Mouse (Mus musculus) liver, postnatal 0 days (tissue): Measurements from ENCODE around the gene Stk4. TPM values are rescaled to one million over a fixed set of nuclear protein-coding genes. Genes with fewer than 3 reads are reported as not detected.

Experiments used
- ATAC-seq: fragments of 200-750 bp; cut with Nextera tagmentation; 2 replicates; pipeline ENCODE4 v1.8.0; 2017; ENCODE audit warnings: mild to moderate bottlenecking, moderate library complexity
- DNase-seq: peaks from one replicate; pipeline ENCODE4 v3.0.0-alpha.2; 2016
- H3K27ac ChIP-seq: fragments of 300-500 bp; sonication (generic); 2 replicates; pipeline ENCODE4 v1.5.1; 2014; ENCODE audit warnings: antibody characterized with exemption, moderate library complexity, mild to moderate bottlenecking, low read depth
- H3K27me3 ChIP-seq: fragments of 300-500 bp; sonication (generic); 2 replicates; pipeline ENCODE4 v1.6.1; 2014; ENCODE audit warnings: low read length, control low read depth, mixed read lengths; ENCODE audit not compliant: insufficient read depth
- H3K36me3 ChIP-seq: fragments of 300-500 bp; sonication (generic); replicated peaks from 2 replicates; pipeline ENCODE4 v1.6.1; 2014; ENCODE audit warnings: mild to moderate bottlenecking, control low read depth, low read length, moderate library complexity, mixed read lengths; ENCODE audit not compliant: insufficient read depth
- H3K4me1 ChIP-seq: fragments of 300-500 bp; sonication (generic); 2 replicates; pipeline ENCODE4 v1.6.1; 2014; ENCODE audit warnings: antibody characterized with exemption, mild to moderate bottlenecking, control low read depth; ENCODE audit not compliant: insufficient read depth
- H3K4me2 ChIP-seq: fragments of 300-500 bp; sonication (generic); 2 replicates; pipeline ENCODE4 v1.6.1; 2014; ENCODE audit warnings: low read depth, mild to moderate bottlenecking, low read length, moderate library complexity, mixed read lengths
- H3K4me3 ChIP-seq: fragments of 300-500 bp; sonication (generic); 2 replicates; pipeline ENCODE4 v1.5.1; 2014; ENCODE audit warnings: low read depth, low read length
- H3K9ac ChIP-seq: fragments of 300-500 bp; sonication (generic); replicated peaks from 2 replicates; pipeline ENCODE4 v1.6.1; 2014; ENCODE audit warnings: mild to moderate bottlenecking, moderate library complexity
- H3K9me3 ChIP-seq: fragments of 300-500 bp; sonication (generic); 2 replicates; pipeline ENCODE4 v1.6.1; 2016; ENCODE audit warnings: mild to moderate bottlenecking, control low read depth, low read length, mixed read lengths
- CTCF ChIP-seq: sonication (generic); IDR thresholded peaks from 2 replicates; pipeline ENCODE4 v1.5.1; 2016; ENCODE audit warnings: antibody characterized with exemption, low read depth
- EP300 ChIP-seq: IDR thresholded peaks from 2 replicates; pipeline ENCODE4 v1.6.1; 2016; ENCODE audit warnings: antibody characterized with exemption, low read depth, mild to moderate bottlenecking
- WGBS: fragments of 180-500 bp; shearing (Covaris S2); extraction: QIAGEN DNeasy Blood & Tissue Kit; methylation state at CpG from one replicate; pipeline ENCODE4 v1.1.7; 2014; ENCODE audit not compliant: insufficient replicate concordance; 5-methylcytosine and 5-hydroxymethylcytosine counted together
- polyA plus RNA-seq: library from polyadenylated mRNA; unstranded; fragments of >200 nt; fragmentation: Nextera tagmentation; extraction: Ambion mirVana; gene quantifications from 2 replicates; pipeline ENCODE4 v1.2.1, GENCODE M21; 2015

The Stk4 gene
- polyA plus RNA-seq, 1 experiment from 2014 or later, result 10.8 TPM

DNA sequence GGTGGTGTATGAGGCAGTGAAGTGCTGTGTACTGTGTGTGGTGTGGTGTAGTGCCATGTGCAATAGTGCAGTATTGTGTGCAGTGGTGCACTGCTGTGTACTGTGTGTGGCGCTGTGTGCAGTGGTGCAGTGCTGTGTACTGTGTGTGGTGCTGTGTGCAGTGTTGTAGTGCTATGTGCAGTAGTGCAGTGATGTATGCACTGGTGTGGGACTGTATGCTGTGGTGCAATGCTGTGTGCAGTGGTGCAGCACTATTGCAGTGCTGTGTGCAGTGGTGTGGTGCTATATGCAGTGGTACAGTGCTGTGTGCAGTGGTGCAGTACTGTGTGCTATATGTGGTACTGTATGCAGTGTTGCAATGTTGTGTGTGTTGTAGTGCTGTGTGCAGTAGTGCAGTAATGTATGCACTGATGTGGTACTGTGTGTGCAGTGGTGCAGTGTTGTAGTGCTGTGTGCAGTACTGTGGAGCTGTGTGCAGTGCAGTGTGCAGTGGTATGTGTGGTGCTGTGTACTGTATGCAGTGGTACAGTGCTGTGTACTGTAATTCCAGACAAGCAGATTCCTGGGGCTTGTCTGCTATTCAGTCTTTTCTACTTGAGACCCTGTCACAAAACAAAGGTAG is 31.6 kb upstream of the Stk4 start:
- Histone ChIP-seq H3K4me2 (no peak overlapping the region), H3K4me3 (no peak overlapping the region), H3K9me3 (no peaks in the 10 kb centered on the region), H3K9ac (no peak overlapping the region), H3K27me3 (no peaks in the 10 kb centered on the region), H3K4me1 (no peaks in the 10 kb centered on the region), H3K27ac (no peak overlapping the region), H3K36me3 (no peaks in the 10 kb centered on the region)
- 82% methylated on average over 1 of the region's 1 CpGs for WGBS
- DNase-seq, result no peak
- TF ChIP-seq CTCF (no peak), EP300 (no peak)
- ATAC-seq, result no peak

DNA sequence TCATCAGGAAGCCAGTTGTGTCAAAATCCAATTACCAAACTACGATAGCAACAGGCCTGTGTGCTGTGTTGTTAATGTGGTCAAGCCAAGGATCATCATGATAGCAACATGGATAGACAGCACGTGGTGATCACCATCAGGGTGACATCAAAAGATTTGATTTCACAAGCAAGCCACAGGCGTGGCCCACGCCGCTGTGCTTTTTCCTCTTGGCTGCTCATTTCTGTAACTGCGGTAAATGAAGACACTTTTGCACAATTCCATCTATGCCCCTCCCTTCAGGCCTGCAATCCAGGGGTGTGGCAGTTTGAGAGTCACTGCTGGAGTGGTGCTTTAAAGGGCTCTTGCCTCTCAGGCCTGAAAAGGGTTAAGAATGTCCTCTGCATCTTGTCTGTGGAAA is 29.2 kb upstream of the Stk4 start:
- ATAC-seq, result peak; percentile 20; the same call in 1 of the 2 replicates
- DNase-seq, result peak; percentile 56
- TF ChIP-seq EP300 (no peak), CTCF (no peak)
- H3K4me2 ChIP-seq, result no peak overlapping the region
- H3K4me1 ChIP-seq, result no peaks in the 10 kb centered on the region
- H3K27ac ChIP-seq, result no peak overlapping the region
- no peaks in the 10 kb centered on the region for H3K36me3 ChIP-seq
- H3K4me3 ChIP-seq, result no peak overlapping the region
- WGBS, result 62% methylated on average over 6 of the region's 6 CpGs
- no peak overlapping the region for H3K9ac ChIP-seq
- no peaks in the 10 kb centered on the region for H3K27me3 ChIP-seq
- H3K9me3 ChIP-seq, result no peaks in the 10 kb centered on the region

DNA sequence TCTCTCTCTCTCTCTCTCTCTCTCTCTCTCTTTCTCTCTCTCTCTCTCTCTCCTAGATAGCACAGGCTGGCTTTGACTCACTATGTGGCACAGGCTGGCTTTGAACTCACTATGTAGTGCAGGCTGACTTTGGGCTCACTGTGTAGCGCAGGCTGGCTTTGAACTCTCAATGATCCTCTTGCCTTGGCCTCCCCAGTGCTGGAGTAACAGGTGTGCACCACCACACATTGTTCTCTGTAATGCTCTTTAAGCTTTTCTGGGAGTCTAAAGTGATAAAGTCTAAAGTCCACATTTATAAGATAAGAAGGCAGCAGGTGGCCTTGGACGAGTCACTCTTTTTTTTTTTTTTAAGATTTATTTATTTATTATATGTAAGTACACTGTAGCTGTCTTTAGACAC is 28.6 kb upstream of the Stk4 start:
- no peak for ATAC-seq
- TF ChIP-seq EP300 (no peak), CTCF (no peak)
- Histone ChIP-seq H3K36me3 (no peaks in the 10 kb centered on the region), H3K27me3 (no peaks in the 10 kb centered on the region), H3K27ac (no peak overlapping the region), H3K9ac (no peak overlapping the region), H3K4me1 (no peaks in the 10 kb centered on the region), H3K9me3 (no peaks in the 10 kb centered on the region), H3K4me3 (no peak overlapping the region), H3K4me2 (no peak overlapping the region)
- 68% methylated on average over 2 of the region's 2 CpGs for WGBS
- no peak for DNase-seq

DNA sequence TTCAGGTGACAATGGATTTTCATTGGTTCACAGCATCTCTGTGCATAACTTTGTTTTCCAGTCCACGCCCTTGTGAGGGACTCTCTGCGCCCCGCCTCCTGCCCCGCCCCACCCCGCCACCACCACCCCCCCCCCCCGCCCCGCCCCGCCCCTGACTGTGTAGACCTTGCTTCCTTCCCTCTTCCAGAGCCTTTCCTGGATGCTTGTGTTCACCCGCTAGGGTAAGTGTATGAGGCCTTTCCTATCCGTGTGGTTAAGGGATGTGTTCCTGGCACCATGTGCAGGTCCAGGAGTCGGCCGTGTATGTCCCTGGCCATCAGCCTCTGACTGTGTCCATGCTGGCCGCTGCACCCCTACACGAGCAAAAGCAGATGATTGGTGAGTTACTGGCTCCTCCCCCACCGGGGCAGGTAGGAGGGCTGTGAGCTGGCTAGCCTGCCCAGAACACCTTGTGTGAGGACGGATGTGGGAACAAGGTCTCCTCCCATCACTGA is 22.9 kb upstream of the Stk4 start:
- Histone ChIP-seq H3K27ac (no peak overlapping the region), H3K9me3 (no peaks in the 10 kb centered on the region), H3K4me3 (0 out of 2 replicates have a peak overlapping the region, but pooled peaks have one; percentile 20), H3K36me3 (peaks cover 5% of the 10 kb centered on the region), H3K27me3 (no peaks in the 10 kb centered on the region), H3K4me1 (peaks cover 3% of the 10 kb centered on the region; the same call in 1 of the 2 replicates), H3K4me2 (peak overlapping the region; percentile 65), H3K9ac (no peak overlapping the region)
- 3% methylated on average over 13 of the region's 16 CpGs for WGBS
- TF ChIP-seq CTCF, result no peak
- no peak for TF ChIP-seq EP300
- DNase-seq (peak; percentile 73), ATAC-seq (peak; percentile 82)

DNA sequence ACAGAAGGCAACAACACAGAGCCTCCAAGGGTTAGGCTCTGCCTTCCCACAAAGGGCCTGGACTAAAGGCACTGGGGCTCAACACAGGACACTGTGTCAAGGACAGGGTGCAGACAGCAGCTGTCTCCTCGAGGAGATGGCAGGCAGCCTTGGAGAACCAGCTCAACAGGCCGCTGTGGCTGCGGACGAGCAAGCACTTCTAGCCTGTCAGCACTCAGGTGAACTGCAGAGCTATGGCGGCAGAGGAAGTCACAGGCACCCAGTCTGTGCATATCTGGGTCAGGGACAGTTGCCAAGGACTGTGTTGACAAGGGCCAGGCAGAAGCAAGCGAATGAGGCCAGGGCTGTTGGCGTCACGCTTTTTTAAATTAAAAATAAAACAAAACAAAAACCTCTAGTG is 16.4 kb upstream of the Stk4 start:
- Histone ChIP-seq H3K4me2 (no peak overlapping the region), H3K27ac (no peak overlapping the region), H3K36me3 (peaks cover 53% of the 10 kb centered on the region), H3K9me3 (no peaks in the 10 kb centered on the region), H3K4me3 (no peak overlapping the region), H3K9ac (no peak overlapping the region), H3K4me1 (no peaks in the 10 kb centered on the region), H3K27me3 (no peaks in the 10 kb centered on the region)
- 72% methylated on average over 8 of the region's 8 CpGs for WGBS
- ATAC-seq (peak; percentile 71), DNase-seq (no peak)
- TF ChIP-seq EP300, result no peak
- TF ChIP-seq CTCF, result no peak

DNA sequence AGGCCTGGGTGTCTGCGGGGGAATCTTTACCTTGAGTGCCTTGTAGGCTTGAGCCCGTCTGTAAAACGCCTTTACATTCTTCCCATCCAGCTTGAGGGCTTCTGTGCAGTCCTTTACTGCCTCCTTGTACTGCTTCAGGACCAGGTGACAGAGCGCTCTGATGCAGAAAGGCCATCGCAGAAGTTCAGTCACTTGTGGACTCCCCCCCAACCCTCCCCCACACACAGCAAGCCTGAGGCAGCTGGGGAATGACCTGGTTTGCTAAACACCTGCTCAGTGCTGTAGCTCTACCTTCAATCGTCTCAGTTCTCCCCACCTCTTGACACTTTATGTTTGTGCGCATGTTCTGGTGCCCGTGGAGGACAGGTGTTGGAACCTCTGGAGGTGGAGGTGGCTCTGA is 15.5 kb upstream of the Stk4 start:
- Histone ChIP-seq H3K9ac (no peak overlapping the region), H3K36me3 (peaks cover 62% of the 10 kb centered on the region), H3K27ac (no peak overlapping the region), H3K27me3 (no peaks in the 10 kb centered on the region), H3K4me2 (no peak overlapping the region), H3K9me3 (no peaks in the 10 kb centered on the region), H3K4me3 (no peak overlapping the region), H3K4me1 (no peaks in the 10 kb centered on the region)
- WGBS, result 86% methylated on average over 8 of the region's 8 CpGs
- DNase-seq (no peak), ATAC-seq (no peak)
- TF ChIP-seq CTCF (no peak), EP300 (no peak)
